Mouse (Mus musculus) neural tube, embryonic 11.5 days (tissue): ENCODE measurements around the gene Eya3. TPM values are rescaled to one million over a fixed set of nuclear protein-coding genes. Genes with fewer than 3 reads are reported as not detected.

Experiments used
- ATAC-seq: fragments of 200-750 bp; cut with Nextera tagmentation; 2 replicates; pipeline ENCODE4 v1.8.0; 2017; ENCODE audit warnings: moderate number of reproducible peaks, mild to moderate bottlenecking, moderate TSS enrichment, moderate library complexity; ENCODE audit not compliant: insufficient read depth, low FRiP score, low TSS enrichment
- DNase-seq: peaks from one replicate; pipeline ENCODE4 v3.0.0-alpha.2; 2015; ENCODE audit warnings: low spot score
- H3K27ac ChIP-seq: fragments of 300-500 bp; sonication (generic); 2 replicates; pipeline ENCODE4 v1.5.1; 2014; ENCODE audit warnings: low read depth, mild to moderate bottlenecking, low read length
- H3K27me3 ChIP-seq: fragments of 300-500 bp; sonication (generic); 2 replicates; pipeline ENCODE4 v1.6.1; 2014; ENCODE audit warnings: mild to moderate bottlenecking, low read length, mixed read lengths; ENCODE audit not compliant: control insufficient read depth, insufficient read depth
- H3K36me3 ChIP-seq: fragments of 300-500 bp; sonication (generic); 2 replicates; pipeline ENCODE4 v1.6.1; 2014; ENCODE audit warnings: mild to moderate bottlenecking, low read length, moderate library complexity, mixed read lengths; ENCODE audit not compliant: control insufficient read depth, insufficient read depth
- H3K4me1 ChIP-seq: fragments of 300-500 bp; sonication (generic); 2 replicates; pipeline ENCODE4 v1.6.1; 2014; ENCODE audit warnings: low read length, mixed read lengths; ENCODE audit not compliant: control insufficient read depth, insufficient read depth
- H3K4me2 ChIP-seq: fragments of 300-500 bp; sonication (generic); 2 replicates; pipeline ENCODE4 v1.6.1; 2014; ENCODE audit warnings: low read depth, mild to moderate bottlenecking, moderate library complexity
- H3K4me3 ChIP-seq: fragments of 300-500 bp; sonication (generic); 2 replicates; pipeline ENCODE4 v1.5.1; 2014; ENCODE audit warnings: low read depth, low read length
- H3K9ac ChIP-seq: fragments of 300-500 bp; sonication (generic); 2 replicates; pipeline ENCODE4 v1.6.1; 2014; ENCODE audit warnings: mild to moderate bottlenecking, low read length
- H3K9me3 ChIP-seq: fragments of 300-500 bp; sonication (generic); 2 replicates; pipeline ENCODE4 v1.6.1; 2016; ENCODE audit warnings: low read length; ENCODE audit not compliant: control insufficient read depth
- WGBS: fragments of 180-500 bp; shearing (Covaris S2); extraction: QIAGEN DNeasy Blood & Tissue Kit; methylation state at CpG from one replicate; pipeline ENCODE4 v1.1.7; 2014; 5-methylcytosine and 5-hydroxymethylcytosine counted together
- polyA plus RNA-seq: library from polyadenylated mRNA; unstranded; fragments of >200 nt; fragmentation: Nextera tagmentation; extraction: Ambion mirVana; gene quantifications from 2 replicates; pipeline ENCODE4 v1.2.1, GENCODE M21; 2014

Eya3 gene
- polyA plus RNA-seq, 1 experiment from 2014 or later, result 28.4 TPM

DNA sequence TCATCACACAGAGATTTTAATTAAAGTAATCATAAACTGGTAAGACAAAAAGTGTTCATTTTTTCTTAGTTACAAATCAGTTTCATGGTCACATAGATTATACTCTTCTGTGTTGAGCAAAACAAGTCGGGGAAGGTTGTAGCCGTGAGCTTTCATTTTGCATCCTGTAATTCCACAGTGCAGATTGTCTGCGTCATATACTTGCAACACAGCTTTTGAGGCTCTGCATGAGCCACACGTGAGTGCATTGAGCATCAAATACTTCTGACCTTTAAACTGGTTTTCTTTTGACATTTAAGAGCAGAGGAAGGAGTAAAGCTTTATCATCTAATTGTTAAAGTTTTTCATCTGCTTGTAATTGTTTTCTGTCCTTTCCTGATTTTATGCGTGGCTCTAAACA is 16.5 kb downstream of the Eya3 start:
- Histone ChIP-seq H3K9me3 (no peaks in the 10 kb centered on the region), H3K4me3 (no peak overlapping the region), H3K9ac (no peak overlapping the region), H3K27me3 (no peaks in the 10 kb centered on the region), H3K27ac (no peak overlapping the region), H3K4me2 (no peak overlapping the region), H3K36me3 (no peaks in the 10 kb centered on the region), H3K4me1 (no peaks in the 10 kb centered on the region)
- DNase-seq (no peak), ATAC-seq (no peak)
- 88% methylated on average over 5 of the region's 5 CpGs for WGBS

DNA sequence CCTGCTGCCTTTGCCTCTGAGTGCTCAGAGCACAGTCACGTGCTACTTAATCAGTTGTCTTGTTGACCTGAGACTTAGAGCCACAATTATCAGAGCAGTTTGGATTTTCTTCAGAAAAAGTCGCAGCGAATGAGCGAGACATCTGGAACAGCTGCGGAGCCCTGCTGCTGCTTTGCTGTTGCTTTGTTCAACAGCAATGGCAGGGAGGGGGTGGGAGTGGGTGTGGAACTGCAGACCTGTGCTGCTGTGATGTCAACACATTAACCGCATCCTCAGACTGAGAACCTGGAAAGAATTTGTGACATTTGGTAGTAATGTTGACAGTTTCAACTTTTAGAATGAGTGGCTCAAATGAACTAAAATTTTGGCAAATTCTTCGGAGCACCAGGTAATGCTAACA is 20.3 kb downstream of the Eya3 start:
- no peak overlapping the region for H3K4me3 ChIP-seq
- no peak overlapping the region for H3K4me2 ChIP-seq
- H3K27me3 ChIP-seq, result no peaks in the 10 kb centered on the region
- H3K9ac ChIP-seq, result no peak overlapping the region
- H3K4me1 ChIP-seq, result no peaks in the 10 kb centered on the region
- WGBS, result 90% methylated on average over 7 of the region's 7 CpGs
- H3K9me3 ChIP-seq, result no peaks in the 10 kb centered on the region
- DNase-seq, result no peak
- H3K36me3 ChIP-seq, result no peaks in the 10 kb centered on the region
- no peak overlapping the region for H3K27ac ChIP-seq
- no peak for ATAC-seq

DNA sequence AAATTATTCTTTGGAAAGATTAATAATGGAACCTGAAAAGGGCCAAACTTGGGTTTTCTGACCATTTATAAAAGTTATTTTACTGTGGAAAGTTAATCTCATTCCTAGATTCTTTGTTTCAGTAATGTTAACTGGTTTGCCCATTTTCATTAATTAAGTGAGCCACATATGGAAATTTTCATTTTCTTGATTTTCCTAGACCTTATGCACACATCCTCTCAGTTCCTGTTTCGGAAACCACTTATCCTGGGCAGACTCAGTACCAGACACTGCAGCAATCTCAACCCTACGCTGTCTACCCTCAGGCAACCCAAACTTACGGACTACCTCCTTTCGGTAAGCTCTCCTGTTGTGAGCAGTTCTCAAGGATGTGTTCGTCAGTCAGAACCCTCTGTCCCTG is 33.9 kb downstream of the Eya3 start:
- ATAC-seq (no peak), DNase-seq (no peak)

DNA sequence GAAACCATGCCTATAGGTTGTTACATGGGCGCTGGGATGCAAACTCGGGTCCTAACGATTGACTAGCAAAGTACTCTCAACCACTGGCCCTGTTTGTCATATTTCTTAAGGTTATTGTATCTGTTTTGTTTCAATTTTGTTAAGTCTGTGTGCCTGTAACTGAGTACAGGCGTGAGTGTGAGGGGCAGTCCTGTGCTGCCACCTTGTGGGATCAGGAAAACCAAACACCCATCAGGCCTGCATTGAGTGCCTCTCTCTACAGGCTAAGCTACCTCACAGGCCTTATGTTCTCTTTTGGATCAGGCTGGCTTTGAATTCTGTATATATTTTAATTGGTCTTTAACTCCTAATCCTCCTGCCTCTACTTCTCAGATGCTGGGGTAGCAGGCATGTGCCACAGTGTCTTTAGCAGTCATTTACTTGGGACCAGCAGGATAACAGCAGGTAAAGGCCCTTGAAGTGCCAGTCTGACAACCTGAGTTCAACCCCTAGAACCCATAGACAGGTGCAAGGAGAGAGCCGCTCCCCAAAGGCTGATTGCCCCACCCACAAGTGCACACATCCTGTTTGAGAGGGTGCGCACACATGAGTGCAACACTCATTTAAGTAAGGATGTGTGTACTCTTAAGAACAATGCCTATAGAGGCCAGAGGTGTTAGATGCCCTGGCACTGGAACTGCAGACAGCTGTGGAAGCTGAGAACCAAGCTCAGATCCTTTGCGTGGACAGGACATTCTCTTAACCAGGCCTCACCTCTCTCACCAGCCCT is 38.2 kb downstream of the Eya3 start:
- H3K9ac ChIP-seq, result no peak overlapping the region
- no peaks in the 10 kb centered on the region for H3K9me3 ChIP-seq
- no peaks in the 10 kb centered on the region for H3K4me1 ChIP-seq
- no peaks in the 10 kb centered on the region for H3K27me3 ChIP-seq
- H3K4me3 ChIP-seq, result no peak overlapping the region
- ATAC-seq (no peak), DNase-seq (no peak)
- H3K4me2 ChIP-seq, result no peak overlapping the region
- H3K27ac ChIP-seq, result no peak overlapping the region
- 88% methylated on average over 7 of the region's 7 CpGs for WGBS
- peaks cover 7% of the 10 kb centered on the region for H3K36me3 ChIP-seq

More for the DNA sequence above, 33.9 kb downstream of the Eya3 start:
- Histone ChIP-seq H3K36me3 (peaks cover 11% of the 10 kb centered on the region), H3K4me1 (no peaks in the 10 kb centered on the region), H3K27ac (no peak overlapping the region), H3K9me3 (no peaks in the 10 kb centered on the region), H3K27me3 (no peaks in the 10 kb centered on the region), H3K4me2 (no peak overlapping the region), H3K4me3 (no peak overlapping the region), H3K9ac (no peak overlapping the region)
- 94% methylated on average over 5 of the region's 5 CpGs for WGBS

DNA sequence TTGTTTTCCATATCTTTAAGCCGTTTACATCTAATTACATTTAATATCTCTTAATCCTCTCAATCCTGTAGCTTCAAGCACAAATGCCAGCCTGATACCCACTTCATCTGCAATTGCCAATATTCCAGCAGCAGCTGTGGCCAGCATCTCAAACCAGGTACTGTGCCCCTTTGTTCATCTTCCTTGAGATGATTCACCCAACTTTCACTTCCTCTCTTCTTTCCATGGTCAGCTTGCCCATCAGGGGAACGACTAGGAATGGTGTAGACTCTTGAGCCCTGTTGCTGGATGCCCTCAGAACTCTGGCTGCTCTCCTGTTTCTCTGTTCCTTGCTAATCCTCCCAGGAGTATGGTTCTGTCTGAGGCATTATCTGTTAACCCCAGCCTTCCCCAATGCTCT is 50.8 kb downstream of the Eya3 start:
- DNase-seq (no peak), ATAC-seq (no peak)
- Histone ChIP-seq H3K4me1 (no peaks in the 10 kb centered on the region), H3K4me3 (no peak overlapping the region), H3K9me3 (no peaks in the 10 kb centered on the region), H3K27me3 (no peaks in the 10 kb centered on the region), H3K36me3 (peaks cover 9% of the 10 kb centered on the region), H3K4me2 (no peak overlapping the region), H3K27ac (no peak overlapping the region), H3K9ac (no peak overlapping the region)
- 86% methylated on average over 2 of the region's 2 CpGs for WGBS

DNA sequence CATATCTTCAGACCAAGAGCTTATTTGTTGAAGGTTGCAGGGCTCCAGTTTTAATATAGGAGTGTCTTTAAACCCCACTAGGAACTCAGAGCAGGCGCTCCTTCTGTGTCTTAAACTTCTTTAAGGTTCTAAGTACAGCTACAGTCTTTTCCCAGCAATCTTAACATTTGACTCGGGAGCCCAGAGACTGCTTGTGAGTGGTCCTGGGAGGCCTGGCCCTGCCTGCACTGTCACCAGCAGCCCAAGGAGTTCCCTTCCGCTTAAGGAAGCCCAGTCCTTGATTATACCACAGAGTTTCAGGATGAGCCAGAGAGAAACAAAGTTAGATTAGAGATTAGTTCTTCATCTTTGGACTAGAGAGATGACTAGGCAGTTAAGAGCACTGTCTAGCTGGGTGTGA is 54.6 kb downstream of the Eya3 start:
- H3K27ac ChIP-seq, result no peak overlapping the region
- no peak for ATAC-seq
- DNase-seq, result no peak
- H3K9me3 ChIP-seq, result no peaks in the 10 kb centered on the region
- peaks cover 11% of the 10 kb centered on the region for H3K36me3 ChIP-seq
- H3K4me3 ChIP-seq, result no peak overlapping the region
- WGBS, result 91% methylated on average over 3 of the region's 3 CpGs
- H3K27me3 ChIP-seq, result no peaks in the 10 kb centered on the region
- H3K4me2 ChIP-seq, result no peak overlapping the region
- no peak overlapping the region for H3K9ac ChIP-seq
- H3K4me1 ChIP-seq, result no peaks in the 10 kb centered on the region

DNA sequence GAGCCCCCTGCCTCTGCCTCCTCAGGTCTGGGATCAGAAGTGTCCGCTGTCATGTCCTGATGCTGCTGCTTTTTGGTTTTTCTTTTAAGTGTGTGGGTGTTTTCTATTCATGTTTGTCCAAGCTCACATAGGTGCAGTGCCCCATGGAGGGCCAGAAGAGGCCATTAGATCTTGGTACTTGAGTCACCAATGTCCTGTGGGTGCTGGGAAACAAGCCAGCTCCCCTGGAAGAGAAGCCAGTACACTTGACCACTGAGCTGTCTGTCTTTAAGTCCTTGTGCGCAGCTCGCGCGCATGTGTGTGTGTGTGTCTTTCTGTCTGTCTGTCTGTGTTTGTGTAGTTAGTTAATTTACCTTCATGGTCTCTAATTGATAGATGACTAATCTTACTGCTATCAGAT is 63.3 kb downstream of the Eya3 start:
- Histone ChIP-seq H3K4me2 (no peak overlapping the region), H3K9me3 (no peaks in the 10 kb centered on the region), H3K4me1 (no peaks in the 10 kb centered on the region), H3K9ac (no peak overlapping the region), H3K27ac (no peak overlapping the region), H3K36me3 (peaks cover 8% of the 10 kb centered on the region), H3K27me3 (no peaks in the 10 kb centered on the region), H3K4me3 (no peak overlapping the region)
- WGBS, result 95% methylated on average over 5 of the region's 5 CpGs
- ATAC-seq (no peak), DNase-seq (no peak)

DNA sequence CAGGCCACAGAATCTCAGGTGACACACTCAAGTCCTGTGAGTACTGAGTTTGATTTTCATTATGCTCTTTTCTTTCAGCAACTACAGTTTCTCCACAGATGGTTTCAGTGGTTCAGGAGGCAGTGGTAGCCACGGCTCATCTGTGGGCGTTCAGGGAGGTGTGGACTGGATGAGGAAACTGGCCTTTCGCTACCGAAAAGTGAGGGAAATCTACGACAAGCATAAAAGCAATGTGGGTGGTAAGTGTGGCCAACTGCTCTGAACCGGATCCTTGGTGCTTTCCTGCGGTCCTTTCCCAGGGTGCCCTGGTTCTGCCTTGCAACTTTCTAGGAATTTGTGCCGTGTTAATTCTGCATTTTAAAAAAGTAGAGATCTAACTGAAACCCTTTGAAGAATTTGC is 68.1 kb downstream of the Eya3 start:
- ATAC-seq, result no peak
- peaks cover 17% of the 10 kb centered on the region for H3K36me3 ChIP-seq

DNA sequence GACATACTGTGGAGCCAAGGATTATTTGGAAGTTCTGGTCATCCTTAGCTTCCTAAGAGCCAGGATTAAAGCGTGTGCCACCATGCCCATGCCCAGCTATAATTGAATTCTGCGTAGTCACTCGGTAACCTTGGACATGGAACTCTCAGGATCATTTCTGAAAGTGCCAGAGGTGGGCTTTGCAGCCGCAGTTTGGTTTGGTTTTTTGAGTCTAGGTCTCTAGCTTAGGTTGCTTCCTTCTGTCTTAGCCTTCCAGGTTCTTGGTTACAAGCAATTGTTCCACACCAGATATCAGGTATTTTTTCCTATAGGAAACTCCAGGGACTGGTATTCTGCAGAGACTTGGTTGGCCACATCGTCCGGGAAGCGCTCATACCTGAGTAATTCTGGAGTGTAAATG is 74.4 kb downstream of the Eya3 start:
- H3K4me1 ChIP-seq, result no peaks in the 10 kb centered on the region
- no peaks in the 10 kb centered on the region for H3K27me3 ChIP-seq
- DNase-seq (no peak), ATAC-seq (no peak)
- peaks cover 11% of the 10 kb centered on the region for H3K36me3 ChIP-seq
- WGBS, result 96% methylated on average over 7 of the region's 7 CpGs
- H3K4me3 ChIP-seq, result no peak overlapping the region
- no peaks in the 10 kb centered on the region for H3K9me3 ChIP-seq
- no peak overlapping the region for H3K27ac ChIP-seq
- no peak overlapping the region for H3K4me2 ChIP-seq
- no peak overlapping the region for H3K9ac ChIP-seq

More for the DNA sequence above, 68.1 kb downstream of the Eya3 start:
- Histone ChIP-seq H3K9ac (no peak overlapping the region), H3K27ac (no peak overlapping the region), H3K4me3 (no peak overlapping the region), H3K4me2 (no peak overlapping the region), H3K27me3 (no peaks in the 10 kb centered on the region), H3K4me1 (no peaks in the 10 kb centered on the region), H3K9me3 (no peaks in the 10 kb centered on the region)
- WGBS, result 96% methylated on average over 8 of the region's 8 CpGs
- DNase-seq, result no peak
